Mouse (Mus musculus) kidney, adult 2 months (tissue): ENCODE measurements around the gene Bach2.

Experiments
- CTCF ChIP-seq: fragments of 200-500 bp; conservative IDR thresholded peaks from 2 replicates; pipeline ENCODE4 v1.5.1; 2011; ENCODE audit warnings: low read depth, mild to moderate bottlenecking, control low read depth, low read length, moderate library complexity, mixed read lengths; ENCODE audit not compliant: insufficient read depth, insufficient read length
- POLR2A ChIP-seq: fragments of 200-500 bp; IDR thresholded peaks from one replicate; pipeline ENCODE4 v1.6.1; 2011; ENCODE audit warnings: low read depth, low read length, control low read depth

- TF ChIP-seq POLR2A (no peak), CTCF (no peak)
These were observed 36.2 kb upstream of the Bach2 start for GRCm38 (mm10) chr4:32202362-32202761.
